Mouse (Mus musculus): ENCODE measurements around the gene Phf21b.

Gene Phf21b

GRCm38 (mm10) chr15:84846216-84846615, 9.6 kb downstream of the Phf21b start:
- no peak for DNase-seq (ENCODE audit: low read depth, low spot score)

DNA sequence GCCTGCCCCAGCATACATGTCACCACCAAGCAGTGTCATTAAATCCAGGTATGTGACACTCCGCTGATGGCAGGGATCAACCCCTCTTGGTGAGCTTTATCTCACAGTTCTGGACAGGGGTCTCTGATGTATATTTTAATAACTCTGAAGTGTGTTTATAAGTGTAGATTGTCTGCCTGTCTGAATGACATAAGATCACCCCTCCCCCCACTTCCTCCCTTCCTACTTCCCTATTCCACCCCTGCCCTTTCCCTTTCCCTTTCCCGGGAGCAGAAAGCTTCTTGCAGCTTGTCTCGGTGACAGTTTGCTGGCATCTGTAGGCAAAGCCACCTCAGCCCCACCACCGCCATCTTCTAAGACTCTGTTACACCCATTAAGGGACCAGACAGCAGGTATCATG, 11.0 kb downstream of the Phf21b start:
- DNase-seq (ENCODE audit: low read depth, low spot score) = no peak

- no peak for DNase-seq (ENCODE audit: low read depth, low spot score)
Observed at GRCm38 (mm10) chr15:84843034-84843433, 12.8 kb downstream of the Phf21b start.

DNA sequence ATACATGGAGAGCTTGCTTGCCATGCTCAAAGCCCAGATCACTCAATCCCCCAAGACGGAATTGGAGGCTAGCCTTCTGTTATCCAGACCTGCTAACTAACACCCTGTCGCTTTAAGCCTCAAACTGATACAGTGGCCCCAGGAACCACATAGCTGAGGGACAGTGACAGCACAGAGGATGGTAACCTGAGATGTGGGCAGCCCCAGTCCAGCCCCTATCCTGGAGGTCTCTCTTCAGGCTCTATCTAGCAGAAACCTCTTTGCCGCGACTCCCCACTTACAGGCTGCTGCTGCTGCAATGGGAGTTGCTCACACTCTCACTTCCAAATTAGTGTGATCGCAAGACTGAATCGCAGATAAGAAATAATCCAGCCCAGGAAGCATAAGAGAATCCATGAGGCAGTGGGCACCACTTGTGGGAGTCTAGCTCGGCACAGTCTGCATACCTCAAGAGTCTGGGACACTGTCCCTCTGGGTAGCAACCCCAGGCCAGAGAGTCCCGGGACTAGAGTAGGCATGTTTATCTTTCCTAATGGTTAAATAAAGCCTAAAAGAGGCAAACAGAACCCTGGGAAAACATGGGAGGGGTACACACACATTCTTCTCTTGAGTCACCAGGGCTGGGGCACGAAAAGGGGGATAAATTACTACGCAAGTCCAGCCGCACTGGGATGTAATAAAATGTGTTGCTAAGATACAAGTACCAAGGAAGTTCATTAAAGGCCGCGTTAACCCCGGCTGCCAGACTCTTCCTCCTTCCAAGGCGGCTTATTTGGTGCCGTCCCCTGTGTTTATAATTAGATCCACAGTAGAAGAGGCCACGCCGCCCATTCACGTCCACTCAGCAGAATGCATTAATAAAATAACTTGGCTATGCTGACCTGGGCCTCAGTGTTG, 13.7 kb downstream of the Phf21b start:
- DNase-seq (ENCODE audit: low read depth, low spot score) = no peak

- DNase-seq (ENCODE audit: low read depth, low spot score) = peak; percentile 17
Observed at GRCm38 (mm10) chr15:84840560-84840959, 15.3 kb downstream of the Phf21b start.

DNA sequence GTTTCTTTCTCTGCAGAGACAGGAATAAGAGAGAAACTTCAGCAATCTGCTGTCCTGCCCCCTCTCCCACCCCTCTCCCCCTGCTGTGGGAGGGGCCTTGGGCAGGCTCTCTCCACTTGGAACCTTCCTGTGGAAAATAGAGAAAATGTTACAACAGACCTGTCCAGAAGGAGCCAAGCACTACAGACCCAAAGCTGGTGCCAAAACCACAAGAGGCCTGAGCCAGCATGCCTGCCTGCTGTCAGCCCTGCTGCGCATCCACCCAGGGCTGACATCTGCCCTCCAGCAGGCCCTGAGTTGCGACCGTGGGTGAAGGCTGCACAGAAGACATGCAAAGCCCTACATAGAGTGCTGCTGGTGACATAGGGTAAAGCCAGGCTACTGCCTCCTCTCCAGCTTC, 16.3 kb downstream of the Phf21b start:
- DNase-seq (ENCODE audit: low read depth, low spot score) = no peak

GRCm38 (mm10) chr15:84837896-84838295, 18.0 kb downstream of the Phf21b start:
- DNase-seq (ENCODE audit: low read depth, low spot score) = no peak

GRCm38 (mm10) chr15:84829416-84829815, 26.4 kb downstream of the Phf21b start:
- DNase-seq (ENCODE audit: low read depth, low spot score) = peak; percentile 81

GRCm38 (mm10) chr15:84828603-84829002, 27.2 kb downstream of the Phf21b start:
- DNase-seq (ENCODE audit: low read depth, low spot score) = no peak

DNA sequence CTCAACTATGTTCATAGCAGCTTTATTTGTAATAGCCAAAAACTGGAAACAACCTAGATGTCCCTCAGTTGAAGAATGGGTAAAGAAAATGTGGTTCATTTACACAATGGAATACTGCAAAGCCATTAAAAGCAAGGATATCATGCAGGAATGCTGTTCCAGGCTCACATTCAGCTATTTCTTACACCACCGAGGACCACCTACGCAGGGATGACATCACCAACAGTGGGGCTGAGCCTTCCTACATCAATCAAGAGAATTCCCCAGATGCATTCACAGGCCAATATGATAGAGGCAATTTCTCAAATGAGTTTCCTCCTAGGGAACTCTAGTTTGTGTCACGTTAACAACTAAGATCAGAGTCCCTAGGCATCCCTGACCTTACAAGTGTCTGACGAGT, 32.8 kb downstream of the Phf21b start:
- no peak for DNase-seq (ENCODE audit: low read depth, low spot score)

- DNase-seq (ENCODE audit: low read depth, low spot score) = no peak
Observed at GRCm38 (mm10) chr15:84820811-84821210, 35.0 kb downstream of the Phf21b start.

DNA sequence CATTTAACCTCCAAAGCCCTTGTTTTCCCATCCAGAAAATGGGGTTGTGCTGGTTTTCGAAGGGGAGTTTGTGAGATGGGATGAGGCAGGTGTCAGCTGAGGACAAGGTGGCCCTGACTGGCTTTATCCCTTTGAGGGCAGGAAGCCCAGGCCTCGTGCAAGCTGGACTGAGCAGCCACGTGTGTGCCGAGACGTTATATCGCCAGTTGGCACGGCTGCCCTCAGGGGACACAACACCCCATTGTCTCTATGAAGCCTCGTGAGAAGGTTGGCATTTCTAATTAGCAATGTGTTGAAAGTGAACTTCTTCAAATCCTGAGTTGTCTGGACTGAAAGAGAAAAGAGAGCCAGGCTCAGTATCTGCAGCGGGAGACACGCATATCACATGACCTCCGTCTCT, 37.6 kb downstream of the Phf21b start:
- no peak for DNase-seq (ENCODE audit: low read depth, low spot score)

DNA sequence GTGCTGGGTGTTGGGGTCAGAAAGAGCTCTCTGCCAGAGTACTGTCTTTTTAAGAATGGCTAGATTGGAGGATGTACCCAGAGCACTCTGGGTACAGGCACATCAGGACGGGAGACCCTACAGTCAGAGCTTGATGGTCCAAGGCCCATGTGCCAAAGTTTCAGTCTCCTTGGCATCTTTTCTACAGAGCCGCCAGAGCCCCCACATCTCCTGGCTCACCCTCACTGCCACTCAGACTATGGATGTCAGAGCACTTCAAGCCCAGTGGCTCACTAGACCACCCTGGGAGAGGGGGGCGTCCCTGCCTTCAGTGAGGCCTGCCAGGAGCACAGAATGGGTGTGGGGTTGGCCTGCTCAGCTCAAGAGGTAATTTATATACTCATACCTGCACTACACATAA, 38.3 kb downstream of the Phf21b start:
- no peak for DNase-seq (ENCODE audit: low read depth, low spot score)

DNA sequence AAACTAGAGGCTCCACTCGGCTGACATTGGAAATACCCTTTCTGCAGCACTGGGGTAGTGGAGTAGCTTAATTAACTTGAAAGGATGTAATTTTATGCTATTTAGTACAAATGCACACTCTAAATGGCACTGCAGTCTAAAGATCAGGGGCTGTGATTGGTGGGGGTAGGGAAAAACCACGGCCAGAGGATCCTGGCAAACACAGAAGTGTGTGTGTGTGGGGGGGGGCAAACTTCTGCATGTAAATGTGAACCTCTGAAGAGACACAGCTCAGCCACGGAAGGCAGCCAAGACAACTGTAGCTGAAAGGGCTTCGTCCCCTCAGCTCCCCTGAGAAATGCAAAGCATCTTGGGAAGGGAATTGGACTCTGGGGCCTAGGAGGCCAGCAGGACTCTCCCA, 40.7 kb downstream of the Phf21b start:
- no peak for DNase-seq (ENCODE audit: low read depth, low spot score)

GRCm38 (mm10) chr15:84812831-84813357, 43.0 kb downstream of the Phf21b start:
- DNase-seq (ENCODE audit: low read depth, low spot score) = no peak

DNA sequence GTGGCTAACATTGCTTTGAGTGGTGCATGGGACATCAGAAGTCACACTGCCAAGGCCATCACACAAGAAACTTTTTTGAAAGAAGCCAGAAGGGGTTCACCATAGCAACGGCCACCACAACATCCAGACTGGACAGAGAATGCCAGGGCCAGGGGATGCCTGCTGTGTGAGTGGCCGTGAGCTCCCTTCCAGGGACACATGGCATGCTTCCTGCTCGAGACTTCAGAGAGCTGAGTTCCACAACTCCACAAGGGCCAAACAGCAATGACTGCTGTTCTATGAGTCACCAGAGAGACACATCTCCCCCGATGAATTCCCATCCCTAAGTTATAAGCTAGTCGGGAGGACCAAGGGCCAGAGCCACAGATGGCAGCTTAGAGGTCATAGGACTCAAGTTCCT, 44.7 kb downstream of the Phf21b start:
- no peak for DNase-seq (ENCODE audit: low read depth, low spot score)

DNA sequence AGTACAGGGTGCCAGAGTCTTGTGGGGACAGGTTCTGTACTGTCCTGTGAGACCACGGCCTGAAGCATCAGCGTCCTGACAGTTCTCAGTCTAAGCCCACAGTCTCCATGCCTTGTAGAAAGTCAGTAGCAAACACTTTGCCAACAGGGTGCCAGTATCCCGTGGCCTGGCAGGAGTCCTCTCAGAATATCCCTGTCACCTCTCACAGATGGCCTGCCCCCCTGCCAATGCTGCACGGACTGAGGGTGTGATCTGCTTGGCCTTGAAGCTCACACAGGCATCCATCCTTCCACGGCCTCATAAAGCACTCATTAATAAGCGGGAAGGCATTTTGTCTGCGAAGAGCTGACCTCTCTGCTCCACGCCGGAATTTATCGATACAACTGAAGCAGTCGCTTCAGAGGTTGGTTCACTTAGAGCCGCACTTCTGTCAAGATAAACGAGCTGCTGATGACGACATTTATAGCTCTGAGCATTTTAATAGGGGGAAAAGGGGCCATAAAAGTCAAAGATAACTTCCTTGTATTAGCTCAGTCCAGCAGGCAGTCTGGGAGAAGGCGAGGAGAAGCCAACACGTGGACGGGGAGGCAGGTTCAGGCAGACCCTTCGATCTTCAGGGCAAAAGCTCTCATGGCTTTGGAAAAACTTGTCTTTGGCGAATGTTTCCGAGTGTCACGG, 46.4 kb downstream of the Phf21b start:
- DNase-seq (ENCODE audit: low read depth, low spot score) = no peak

GRCm38 (mm10) chr15:84803685-84804084, 52.2 kb downstream of the Phf21b start:
- DNase-seq (ENCODE audit: low read depth, low spot score) = peak; percentile 62

DNA sequence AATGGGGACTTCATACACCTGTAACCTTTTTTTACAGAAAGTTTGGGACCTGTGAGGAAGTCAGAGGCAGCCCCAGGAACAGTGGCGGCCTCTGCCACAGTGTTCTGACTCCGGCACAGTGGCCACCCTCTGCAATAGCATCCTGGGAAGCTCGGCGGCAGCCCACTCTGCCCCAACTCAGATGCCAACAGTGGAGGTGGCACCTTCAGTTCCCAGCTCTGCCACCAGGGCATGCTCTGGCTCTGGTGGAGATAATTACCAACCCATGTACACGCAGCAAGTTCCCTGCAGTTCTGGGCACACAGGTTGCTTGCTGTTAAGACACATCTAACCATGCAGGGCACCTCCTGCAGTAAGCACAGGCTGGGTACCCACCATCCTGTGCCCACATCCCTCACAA, 55.7 kb downstream of the Phf21b start:
- peak; percentile 8 for DNase-seq (ENCODE audit: low read depth, low spot score)

GRCm38 (mm10) chr15:84793649-84794048, 62.2 kb downstream of the Phf21b start:
- no peak for DNase-seq (ENCODE audit: low read depth, low spot score)

DNA sequence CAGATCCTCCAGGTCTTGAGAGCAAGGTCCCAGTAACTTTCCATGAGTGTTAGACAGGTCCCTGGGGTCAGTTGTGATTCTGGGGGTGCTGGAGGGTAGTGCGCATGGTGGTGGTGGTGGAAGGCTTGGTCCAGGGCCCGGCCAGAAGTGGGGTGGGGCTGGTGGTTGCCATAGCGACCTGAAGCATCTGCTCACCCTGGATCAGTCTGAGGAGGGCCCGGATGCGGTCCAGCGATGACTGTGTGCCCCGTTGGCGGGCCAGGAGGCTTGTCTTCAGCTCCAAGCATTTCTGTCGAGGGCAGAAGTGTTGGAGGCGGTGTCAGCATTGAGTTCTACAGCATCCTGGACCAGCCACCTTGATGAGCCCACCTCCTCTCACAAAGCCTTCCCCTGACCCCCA, 68.7 kb downstream of the Phf21b start:
- DNase-seq (ENCODE audit: low read depth, low spot score) = no peak

GRCm38 (mm10) chr15:84784812-84785211, 71.0 kb downstream of the Phf21b start:
- DNase-seq (ENCODE audit: low read depth, low spot score) = no peak

DNA sequence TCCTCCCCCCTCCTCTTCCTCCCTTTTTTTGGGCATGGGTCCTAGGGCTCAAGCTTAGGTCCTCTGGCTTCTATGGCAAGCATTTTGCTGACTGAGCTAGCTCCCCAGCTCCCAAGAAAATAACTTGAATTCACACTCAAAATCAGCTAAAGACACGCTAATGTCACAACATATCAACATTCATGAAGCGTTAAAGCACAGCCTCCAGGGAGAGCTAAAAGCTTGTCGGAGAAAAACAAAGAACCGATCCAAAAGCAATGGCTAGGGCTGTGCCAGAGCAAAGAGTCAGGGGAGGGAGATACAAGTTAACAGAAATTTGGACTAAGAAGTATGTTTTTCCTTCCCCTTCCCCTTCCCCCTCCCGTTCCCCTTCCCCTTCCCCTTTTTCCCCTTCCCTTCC, 77.3 kb downstream of the Phf21b start:
- DNase-seq (ENCODE audit: low read depth, low spot score) = no peak

All from CD4-positive, CD25-positive, alpha-beta regulatory T cell, adult 2 months (primary cell).